Mouse (Mus musculus) right cerebral cortex, adult 18-20 months (tissue): ENCODE data around the gene Gm20917.
"Not testable (repeated sequence)": the region's sequence is repeated elsewhere in the genome, so short reads cannot be mapped to it uniquely, and the experiment has no call there.

Experiments
- DNase-seq: peaks from one replicate; pipeline ENCODE4 v3.0.0; 2022; ENCODE audit warnings: mixed read lengths

Gm20917 gene

DNA sequence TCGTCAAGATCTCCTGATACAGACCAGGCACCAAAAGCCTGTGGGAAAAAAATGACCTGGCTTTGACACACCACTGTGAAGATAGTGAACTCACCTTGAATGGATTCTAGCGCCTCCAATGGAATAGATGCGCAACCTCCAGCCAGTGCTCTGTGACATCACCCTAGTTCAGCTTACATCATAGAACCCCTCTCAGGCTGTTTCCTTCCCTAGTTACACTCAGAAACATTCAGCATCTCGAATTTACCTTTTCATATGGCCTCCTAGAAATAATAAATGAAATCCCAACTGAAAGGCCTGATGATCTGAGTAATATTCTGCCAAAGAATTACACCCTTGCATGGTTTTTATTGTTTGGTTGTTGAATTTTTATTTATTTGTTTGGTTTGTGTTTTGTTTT, at the start of gene Gm20917:
Gene Gm20917, minus strand, starts transcription at position 101 of the 400 bp plus-strand sequence.
- DNase-seq, result not testable (repeated sequence)
